Mouse (Mus musculus) small intestine, adult 2 months (tissue): ENCODE data around the gene Rassf3.

Experiments used
- CTCF ChIP-seq: fragments of 200-500 bp; IDR thresholded peaks from 2 replicates; pipeline ENCODE4 v1.5.1; 2012; ENCODE audit warnings: low read depth, mild to moderate bottlenecking, control low read depth, inconsistent platforms, low read length, moderate library complexity, mixed read lengths; ENCODE audit not compliant: insufficient replicate concordance, insufficient read length; ENCODE audit errors: extremely low read depth
- POLR2A ChIP-seq: fragments of 200-500 bp; IDR thresholded peaks from 2 replicates; pipeline ENCODE4 v1.6.1; 2012; ENCODE audit warnings: low read depth, mild to moderate bottlenecking, control low read depth, inconsistent platforms, low read length, moderate library complexity

- no peak for TF ChIP-seq CTCF
- no peak for TF ChIP-seq POLR2A
Measured at GRCm38 (mm10) chr10:121434441-121435103, 41.6 kb downstream of the Rassf3 start.
